Mouse (Mus musculus) lung, embryonic 15.5 days (tissue): ENCODE data around the gene Mymk. TPM values are rescaled to one million over a fixed set of nuclear protein-coding genes. Genes with fewer than 3 reads are reported as not detected.

Experiments
- ATAC-seq: fragments of 200-750 bp; cut with Nextera tagmentation; 2 replicates; pipeline ENCODE4 v1.8.0; 2017; ENCODE audit warnings: moderate number of reproducible peaks, borderline replicate concordance; ENCODE audit not compliant: low FRiP score, low TSS enrichment; ENCODE audit errors: extremely low read depth
- H3K27ac ChIP-seq: fragments of 300-500 bp; sonication (generic); 2 replicates; pipeline ENCODE4 v1.5.1; 2015; ENCODE audit warnings: moderate library complexity, mild to moderate bottlenecking, inconsistent platforms
- H3K27me3 ChIP-seq: fragments of 300-500 bp; sonication (generic); 2 replicates; pipeline ENCODE4 v1.6.1; 2015; ENCODE audit warnings: inconsistent platforms
- H3K36me3 ChIP-seq: fragments of 300-500 bp; sonication (generic); 2 replicates; pipeline ENCODE4 v1.6.1; 2015; ENCODE audit warnings: inconsistent platforms
- H3K4me1 ChIP-seq: fragments of 300-500 bp; sonication (generic); 2 replicates; pipeline ENCODE4 v1.6.1; 2015; ENCODE audit warnings: inconsistent platforms
- H3K4me2 ChIP-seq: fragments of 300-500 bp; sonication (generic); 2 replicates; pipeline ENCODE4 v1.6.1; 2015; ENCODE audit warnings: inconsistent platforms, mild to moderate bottlenecking, moderate library complexity
- H3K4me3 ChIP-seq: fragments of 300-500 bp; sonication (generic); 2 replicates; pipeline ENCODE4 v1.5.1; 2015; ENCODE audit warnings: mild to moderate bottlenecking, inconsistent platforms
- H3K9ac ChIP-seq: fragments of 300-500 bp; sonication (generic); 2 replicates; pipeline ENCODE4 v1.6.1; 2015; ENCODE audit warnings: inconsistent platforms
- H3K9me3 ChIP-seq: fragments of 300-500 bp; sonication (generic); 2 replicates; pipeline ENCODE4 v1.6.1; 2016; ENCODE audit warnings: inconsistent platforms
- WGBS: fragments of 180-500 bp; shearing (Covaris S2); methylation state at CpG from one replicate; pipeline ENCODE4 v1.1.7; 2015; 5-methylcytosine and 5-hydroxymethylcytosine counted together
- polyA plus RNA-seq: library from polyadenylated mRNA; unstranded; fragments of >200 nt; fragmentation: Nextera tagmentation; extraction: Ambion mirVana; gene quantifications from 2 replicates; pipeline ENCODE4 v1.2.1, GENCODE M21; 2015

Gene Mymk
- polyA plus RNA-seq, result 0.49 and 0.76 TPM in 2 replicates

DNA sequence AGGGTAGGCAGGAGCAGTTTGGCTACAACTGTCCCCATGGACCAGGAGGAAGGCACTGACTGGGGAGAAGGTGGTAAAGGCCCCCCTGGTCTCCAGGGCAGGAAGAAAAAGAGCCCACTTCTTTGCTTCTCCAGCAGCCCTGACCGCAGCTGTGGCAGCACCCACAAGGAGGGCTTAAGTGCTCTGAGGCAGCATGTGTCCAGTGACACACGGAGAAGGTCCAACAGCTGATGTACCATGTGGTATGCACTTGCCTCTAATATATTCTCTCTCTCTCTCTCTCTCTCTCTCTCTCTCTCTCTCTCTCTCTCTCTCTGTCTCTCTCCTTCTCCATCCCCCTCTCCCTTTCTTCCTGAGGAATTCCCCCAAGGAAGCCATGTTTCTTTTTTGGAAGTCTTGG lies at the start of gene Mymk:
Gene Mymk, minus strand, starts transcription at position 202 of the 400 bp plus-strand sequence.
- peaks cover 32% of the 10 kb centered on the region for H3K4me1 ChIP-seq
- no peaks in the 10 kb centered on the region for H3K9me3 ChIP-seq
- no peak within 1 kb of the TSS for H3K9ac ChIP-seq
- peak within 1 kb of the TSS; percentile 35; the same call in 1 of the 2 replicates for H3K27ac ChIP-seq
- H3K36me3 ChIP-seq, result no peaks in the 10 kb centered on the region
- no peak within 1 kb of the TSS for H3K4me2 ChIP-seq
- H3K27me3 ChIP-seq, result no peaks in the 10 kb centered on the region
- no peak within 1 kb of the TSS for H3K4me3 ChIP-seq
- WGBS, result 52% methylated on average over 2 of the region's 2 CpGs
- ATAC-seq, result no peak

DNA sequence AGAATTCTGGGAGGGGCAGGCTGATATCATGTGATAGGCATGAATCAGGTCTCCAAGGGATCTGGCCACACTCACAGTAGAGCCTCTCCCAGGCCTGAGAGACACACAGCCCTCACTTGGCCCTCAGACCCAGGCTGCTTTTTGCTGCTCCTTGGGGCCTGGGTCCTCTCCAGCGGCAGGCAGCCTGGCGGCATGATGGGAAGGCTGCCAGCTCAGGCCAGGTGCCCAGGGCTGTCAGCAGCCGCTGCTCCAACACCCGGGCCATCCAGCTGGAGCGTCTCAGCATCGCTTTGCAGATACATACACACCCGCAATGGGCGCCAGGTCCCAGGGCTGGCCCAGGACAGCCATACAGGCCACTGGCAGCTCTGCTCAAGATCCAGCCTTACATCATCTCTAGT lies 48.3 kb upstream of the Mymk start:
- peaks cover 42% of the 10 kb centered on the region for H3K4me1 ChIP-seq
- H3K4me3 ChIP-seq, result no peak overlapping the region
- no peaks in the 10 kb centered on the region for H3K36me3 ChIP-seq
- H3K27me3 ChIP-seq, result no peaks in the 10 kb centered on the region
- no peak overlapping the region for H3K4me2 ChIP-seq
- H3K9ac ChIP-seq, result no peak overlapping the region
- ATAC-seq, result peak; percentile 87
- WGBS, result 42% methylated on average over 8 of the region's 8 CpGs
- H3K9me3 ChIP-seq, result no peaks in the 10 kb centered on the region
- H3K27ac ChIP-seq, result peak overlapping the region; percentile 76

DNA sequence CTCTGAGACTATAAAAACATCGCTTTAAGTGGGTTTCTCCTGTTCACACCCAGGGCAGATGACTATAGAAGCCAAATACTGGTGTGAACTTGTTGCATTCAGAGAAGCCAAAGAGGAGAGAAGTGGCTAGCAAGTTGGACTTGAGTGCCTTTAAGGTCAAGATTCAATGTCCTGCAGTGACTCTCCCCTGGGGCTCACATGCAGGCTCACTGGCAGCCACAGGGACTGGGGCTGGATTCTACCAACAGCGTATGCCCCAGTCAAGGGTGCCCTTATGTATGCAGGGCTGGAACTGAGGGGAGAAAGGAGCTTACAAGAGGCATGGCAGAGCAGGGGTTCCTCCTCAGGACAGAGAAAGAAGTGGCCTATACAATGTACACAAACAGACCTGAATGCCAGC lies 47.8 kb upstream of the Mymk start:
- 82% methylated on average over 2 of the region's 2 CpGs for WGBS
- no peaks in the 10 kb centered on the region for H3K9me3 ChIP-seq
- H3K4me2 ChIP-seq, result no peak overlapping the region
- H3K27ac ChIP-seq, result peak overlapping the region; percentile 76
- no peaks in the 10 kb centered on the region for H3K27me3 ChIP-seq
- ATAC-seq, result 0 out of 2 replicates have a peak, but pooled peaks have one; percentile 1
- no peaks in the 10 kb centered on the region for H3K36me3 ChIP-seq
- no peak overlapping the region for H3K9ac ChIP-seq
- no peak overlapping the region for H3K4me3 ChIP-seq
- peaks cover 42% of the 10 kb centered on the region for H3K4me1 ChIP-seq

DNA sequence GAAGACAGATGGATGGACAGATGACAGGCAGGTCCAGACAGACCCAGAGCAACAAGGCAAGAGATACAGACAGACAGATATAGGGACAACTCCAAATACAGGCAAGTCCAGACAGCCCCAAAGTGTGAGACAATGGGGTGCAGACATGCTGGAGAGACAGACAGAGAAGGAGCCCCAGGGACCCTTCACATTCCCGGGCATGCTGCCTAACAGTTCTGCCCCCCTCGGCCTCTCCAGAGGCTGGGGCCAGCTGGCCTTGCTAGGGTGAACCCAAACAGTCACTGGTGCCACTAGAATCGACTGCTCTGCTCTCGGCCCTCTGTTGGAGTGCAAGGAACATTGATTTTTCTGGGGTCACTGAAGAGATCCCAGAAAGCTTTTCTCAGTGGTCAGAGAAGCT lies 46.5 kb upstream of the Mymk start:
- no peaks in the 10 kb centered on the region for H3K36me3 ChIP-seq
- no peak overlapping the region for H3K4me2 ChIP-seq
- no peaks in the 10 kb centered on the region for H3K9me3 ChIP-seq
- 37% methylated on average over 4 of the region's 4 CpGs for WGBS
- H3K27ac ChIP-seq, result no peak overlapping the region
- H3K9ac ChIP-seq, result no peak overlapping the region
- peaks cover 42% of the 10 kb centered on the region for H3K4me1 ChIP-seq
- no peak overlapping the region for H3K4me3 ChIP-seq
- H3K27me3 ChIP-seq, result no peaks in the 10 kb centered on the region
- no peak for ATAC-seq

DNA sequence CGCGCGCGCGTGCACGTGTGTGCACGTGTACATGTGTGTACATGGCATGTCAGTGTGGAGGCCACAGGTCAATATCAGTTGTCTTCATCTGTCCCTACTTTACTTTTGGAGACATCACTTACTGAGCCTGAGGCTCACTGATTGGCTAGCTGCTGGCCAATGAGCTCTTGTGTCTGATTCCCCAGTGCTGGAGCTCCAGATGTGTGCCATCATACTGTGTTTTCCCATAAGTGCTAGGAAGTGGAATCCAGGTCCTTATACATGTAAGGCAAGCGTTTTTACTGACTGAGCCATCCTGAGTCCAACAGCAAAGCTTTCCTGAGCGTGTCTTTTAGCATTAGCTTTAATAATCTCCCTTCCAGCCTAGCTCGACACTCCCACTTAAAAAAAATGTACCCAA lies 42.2 kb upstream of the Mymk start:
- H3K4me1 ChIP-seq, result peaks cover 9% of the 10 kb centered on the region; the same call in 1 of the 2 replicates
- ATAC-seq, result no peak
- no peak overlapping the region for H3K27ac ChIP-seq
- no peak overlapping the region for H3K4me2 ChIP-seq
- no peaks in the 10 kb centered on the region for H3K9me3 ChIP-seq
- H3K36me3 ChIP-seq, result no peaks in the 10 kb centered on the region
- 77% methylated on average over 10 of the region's 10 CpGs for WGBS
- no peak overlapping the region for H3K4me3 ChIP-seq
- no peaks in the 10 kb centered on the region for H3K27me3 ChIP-seq
- H3K9ac ChIP-seq, result no peak overlapping the region

DNA sequence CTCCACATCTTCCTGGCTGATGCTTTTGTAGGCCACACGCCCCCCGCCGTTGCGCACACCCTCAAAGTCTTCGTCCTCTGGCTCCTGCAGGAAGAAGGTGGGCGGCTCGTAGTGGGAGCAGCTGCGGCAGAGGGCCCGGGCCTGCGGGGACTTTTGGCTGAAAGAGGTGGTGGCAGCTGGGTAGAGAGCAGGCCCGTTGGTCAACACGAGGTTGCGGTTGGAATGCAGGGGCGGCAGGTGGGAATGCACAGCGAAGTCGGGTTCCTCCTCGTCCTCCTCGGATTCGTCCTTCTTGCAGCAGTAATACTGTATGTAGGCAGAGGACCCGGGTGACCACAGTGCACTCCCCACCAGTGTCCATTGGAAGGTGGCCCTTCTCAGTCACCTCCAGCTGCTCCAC lies 40.6 kb upstream of the Mymk start:
- Histone ChIP-seq H3K27ac (no peak overlapping the region), H3K9ac (no peak overlapping the region), H3K4me1 (no peaks in the 10 kb centered on the region), H3K27me3 (no peaks in the 10 kb centered on the region), H3K36me3 (no peaks in the 10 kb centered on the region), H3K4me2 (no peak overlapping the region), H3K4me3 (no peak overlapping the region), H3K9me3 (no peaks in the 10 kb centered on the region)
- WGBS, result 67% methylated on average over 20 of the region's 20 CpGs
- no peak for ATAC-seq

DNA sequence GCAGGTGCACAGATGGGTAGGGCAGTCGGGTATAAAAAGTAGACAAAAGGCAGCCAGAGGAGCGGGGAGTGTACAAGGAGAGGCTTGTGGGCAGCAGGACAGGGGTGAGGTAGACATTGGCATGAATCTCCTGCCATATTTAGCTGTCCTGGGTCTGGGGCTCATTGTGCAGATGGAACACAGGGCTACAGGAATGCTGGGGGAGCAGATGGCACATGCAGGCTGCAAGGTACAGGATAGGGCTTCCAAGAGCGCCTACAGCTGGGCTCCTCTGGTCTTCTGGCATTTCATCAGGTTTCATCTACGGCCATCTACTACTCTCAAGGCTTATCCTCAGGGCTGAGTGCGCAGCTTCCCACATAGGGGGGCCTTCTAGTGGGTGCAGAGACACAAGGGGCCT lies 37.1 kb upstream of the Mymk start:
- no peak overlapping the region for H3K9ac ChIP-seq
- no peak for ATAC-seq

DNA sequence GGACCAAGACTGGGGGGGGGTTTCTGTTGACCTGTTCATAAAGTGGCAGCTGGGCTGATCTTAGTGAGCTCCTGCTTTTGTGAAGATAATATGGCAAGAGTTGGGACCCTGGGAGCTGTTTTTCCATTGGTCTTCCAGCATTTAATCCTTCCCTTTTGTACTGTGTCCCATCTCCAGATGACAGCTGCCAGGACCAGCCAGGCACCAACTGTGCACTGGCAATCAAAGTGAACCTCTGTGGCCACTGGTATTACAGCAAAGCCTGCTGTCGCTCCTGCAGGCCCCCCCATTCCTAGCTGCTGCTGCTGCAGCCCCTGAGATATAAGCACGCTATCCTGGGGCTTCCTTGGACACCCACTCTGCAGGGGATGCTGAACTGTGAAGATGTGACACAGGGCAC lies 36.2 kb upstream of the Mymk start:
- ATAC-seq, result no peak

More for the DNA sequence above, 37.1 kb upstream of the Mymk start:
- H3K4me2 ChIP-seq, result no peak overlapping the region
- H3K4me3 ChIP-seq, result no peak overlapping the region
- H3K27ac ChIP-seq, result no peak overlapping the region
- WGBS, result 76% methylated on average over 5 of the region's 5 CpGs
- H3K4me1 ChIP-seq, result no peaks in the 10 kb centered on the region
- no peaks in the 10 kb centered on the region for H3K36me3 ChIP-seq
- H3K9me3 ChIP-seq, result no peaks in the 10 kb centered on the region
- H3K27me3 ChIP-seq, result no peaks in the 10 kb centered on the region

DNA sequence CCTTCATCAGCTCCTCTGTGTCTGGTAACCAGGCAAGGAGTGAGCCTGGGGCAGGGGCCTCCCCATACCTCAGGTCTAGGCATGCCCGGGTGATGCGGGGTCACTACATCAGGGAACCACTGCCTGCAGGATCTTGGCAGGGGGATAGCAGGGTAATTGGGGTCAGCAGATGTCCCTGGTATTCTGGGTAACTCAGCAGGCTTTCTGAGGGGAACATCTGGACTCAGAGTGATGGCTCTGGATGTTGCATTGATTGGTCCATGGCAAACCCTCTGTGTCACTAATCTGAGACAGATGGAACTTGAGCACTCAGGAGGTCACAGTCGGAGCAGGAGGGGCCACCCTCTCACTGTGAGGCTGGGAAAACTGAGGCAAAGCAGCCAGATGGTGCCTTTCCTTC lies 34.8 kb upstream of the Mymk start:
- Histone ChIP-seq H3K4me2 (no peak overlapping the region), H3K4me3 (no peak overlapping the region), H3K36me3 (no peaks in the 10 kb centered on the region), H3K9ac (no peak overlapping the region), H3K4me1 (no peaks in the 10 kb centered on the region), H3K9me3 (no peaks in the 10 kb centered on the region), H3K27me3 (no peaks in the 10 kb centered on the region), H3K27ac (no peak overlapping the region)
- ATAC-seq, result no peak
- WGBS, result 50% methylated on average over 3 of the region's 3 CpGs

More for the DNA sequence above, 36.2 kb upstream of the Mymk start:
- H3K27me3 ChIP-seq, result no peaks in the 10 kb centered on the region
- H3K9me3 ChIP-seq, result no peaks in the 10 kb centered on the region
- H3K36me3 ChIP-seq, result no peaks in the 10 kb centered on the region
- H3K27ac ChIP-seq, result no peak overlapping the region
- no peaks in the 10 kb centered on the region for H3K4me1 ChIP-seq
- no peak overlapping the region for H3K4me2 ChIP-seq
- no peak overlapping the region for H3K4me3 ChIP-seq
- 73% methylated on average over 2 of the region's 2 CpGs for WGBS
- H3K9ac ChIP-seq, result no peak overlapping the region

DNA sequence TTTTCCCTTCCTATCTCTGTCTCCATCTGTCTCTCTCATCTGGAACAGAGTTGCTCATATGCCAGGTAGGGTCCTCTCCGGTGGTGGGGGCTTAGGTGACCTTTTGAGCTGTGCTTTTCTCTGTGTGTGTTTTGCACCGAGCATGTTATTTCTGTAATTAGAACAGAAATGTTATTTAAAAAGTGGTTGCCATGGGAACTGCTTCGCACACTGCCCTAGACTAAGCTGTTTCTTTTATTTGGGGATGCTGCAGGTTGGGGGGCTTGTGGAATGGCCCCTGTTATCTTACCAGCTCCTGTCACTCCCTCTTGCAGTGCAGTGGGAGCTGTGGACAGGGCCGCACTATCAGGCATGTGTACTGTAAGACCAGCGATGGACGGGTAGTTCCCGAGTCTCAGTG lies 31.6 kb upstream of the Mymk start:
- ATAC-seq, result no peak
- WGBS, result 56% methylated on average over 7 of the region's 7 CpGs
- Histone ChIP-seq H3K4me1 (peaks cover 1% of the 10 kb centered on the region), H3K27ac (no peak overlapping the region), H3K9ac (no peak overlapping the region), H3K36me3 (no peaks in the 10 kb centered on the region), H3K27me3 (no peaks in the 10 kb centered on the region), H3K9me3 (no peaks in the 10 kb centered on the region), H3K4me2 (no peak overlapping the region), H3K4me3 (no peak overlapping the region)

DNA sequence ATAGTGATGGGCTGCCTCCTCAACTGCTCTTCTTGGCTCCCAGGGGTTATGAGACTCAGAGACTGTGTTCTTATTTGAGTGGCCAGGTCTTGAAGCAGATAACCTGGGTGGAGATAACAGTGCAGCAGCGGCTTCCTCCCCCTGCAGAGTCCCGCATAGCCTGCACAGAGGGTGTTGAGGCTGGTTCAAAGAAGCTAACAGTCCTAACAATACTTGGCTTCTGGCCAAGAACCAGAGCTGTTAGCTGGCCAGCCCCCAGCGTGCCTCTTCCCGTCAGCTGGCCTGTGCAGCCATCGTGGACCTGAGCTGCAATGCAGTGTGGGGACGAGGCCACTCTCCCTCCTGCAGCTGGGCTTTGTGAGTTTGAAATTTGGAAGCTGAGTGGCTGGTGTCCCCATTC lies 25.8 kb upstream of the Mymk start:
- no peak overlapping the region for H3K9ac ChIP-seq

DNA sequence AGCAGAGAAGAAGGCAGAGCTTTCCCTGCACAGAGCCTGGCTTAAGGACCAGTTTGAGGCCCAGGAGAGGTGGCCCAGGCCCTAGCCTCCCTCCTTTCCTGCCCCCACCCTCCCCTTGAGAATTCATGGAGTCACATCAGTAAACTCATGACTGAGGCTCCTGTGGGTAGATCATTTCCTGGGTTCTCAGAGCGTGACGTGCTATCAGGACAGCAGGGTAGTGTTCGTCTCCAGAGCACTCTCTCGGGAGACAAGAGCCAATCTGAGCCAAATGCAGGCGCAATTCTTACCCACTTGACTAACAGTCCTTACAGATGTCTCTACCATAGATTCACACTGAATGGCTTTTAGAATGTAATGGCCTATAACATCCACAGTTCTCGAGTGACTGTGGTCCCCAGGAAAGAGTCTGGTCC lies 25.3 kb upstream of the Mymk start:
- Histone ChIP-seq H3K36me3 (no peaks in the 10 kb centered on the region), H3K27ac (peak overlapping the region; percentile 75), H3K27me3 (no peaks in the 10 kb centered on the region), H3K4me3 (no peak overlapping the region), H3K4me1 (peaks cover 37% of the 10 kb centered on the region), H3K9ac (no peak overlapping the region), H3K9me3 (no peaks in the 10 kb centered on the region), H3K4me2 (no peak overlapping the region)
- 26% methylated on average over 6 of the region's 6 CpGs for WGBS
- peak; percentile 15; the same call in 1 of the 2 replicates for ATAC-seq

More for the DNA sequence above, 25.8 kb upstream of the Mymk start:
- Histone ChIP-seq H3K27ac (peak overlapping the region; percentile 75), H3K36me3 (no peaks in the 10 kb centered on the region), H3K4me1 (peaks cover 37% of the 10 kb centered on the region), H3K4me2 (no peak overlapping the region), H3K4me3 (no peak overlapping the region), H3K27me3 (no peaks in the 10 kb centered on the region), H3K9me3 (no peaks in the 10 kb centered on the region)
- peak; percentile 79 for ATAC-seq
- 0% methylated on average over 6 of the region's 6 CpGs for WGBS
